Mouse (Mus musculus): ENCODE measurements at regions not wholly inside any gene's neighbourhood (a gene's known extent, or its start where the extent isn't known, plus 50 kb on each side); places are given as distances from the start of the nearest gene placed in this dataset.

DNA sequence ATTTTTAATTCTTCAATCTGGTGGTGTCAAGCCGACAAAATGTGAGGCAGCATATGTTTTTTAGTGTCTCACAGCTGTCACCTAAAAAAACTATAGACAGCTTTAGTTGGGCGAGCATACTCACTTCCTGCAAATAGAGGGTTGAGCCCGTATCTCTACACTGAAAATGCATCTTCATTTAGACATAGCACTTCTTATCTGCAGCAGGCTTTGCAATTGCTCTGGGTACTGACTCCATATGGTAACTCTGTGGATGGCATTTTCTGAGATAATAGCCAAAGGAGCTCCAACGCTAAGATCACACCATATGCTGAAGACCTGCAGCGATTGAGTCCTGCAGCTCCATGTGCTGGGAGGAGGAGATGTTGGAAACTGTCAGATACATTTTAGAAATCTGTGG lies 49.8 kb upstream of the Grm8 start:
- peak; percentile 12 to 15 for DNase-seq
